Comparison of ENCODE assay signal across 8 mouse cellular contexts in the genomic region with DNA sequence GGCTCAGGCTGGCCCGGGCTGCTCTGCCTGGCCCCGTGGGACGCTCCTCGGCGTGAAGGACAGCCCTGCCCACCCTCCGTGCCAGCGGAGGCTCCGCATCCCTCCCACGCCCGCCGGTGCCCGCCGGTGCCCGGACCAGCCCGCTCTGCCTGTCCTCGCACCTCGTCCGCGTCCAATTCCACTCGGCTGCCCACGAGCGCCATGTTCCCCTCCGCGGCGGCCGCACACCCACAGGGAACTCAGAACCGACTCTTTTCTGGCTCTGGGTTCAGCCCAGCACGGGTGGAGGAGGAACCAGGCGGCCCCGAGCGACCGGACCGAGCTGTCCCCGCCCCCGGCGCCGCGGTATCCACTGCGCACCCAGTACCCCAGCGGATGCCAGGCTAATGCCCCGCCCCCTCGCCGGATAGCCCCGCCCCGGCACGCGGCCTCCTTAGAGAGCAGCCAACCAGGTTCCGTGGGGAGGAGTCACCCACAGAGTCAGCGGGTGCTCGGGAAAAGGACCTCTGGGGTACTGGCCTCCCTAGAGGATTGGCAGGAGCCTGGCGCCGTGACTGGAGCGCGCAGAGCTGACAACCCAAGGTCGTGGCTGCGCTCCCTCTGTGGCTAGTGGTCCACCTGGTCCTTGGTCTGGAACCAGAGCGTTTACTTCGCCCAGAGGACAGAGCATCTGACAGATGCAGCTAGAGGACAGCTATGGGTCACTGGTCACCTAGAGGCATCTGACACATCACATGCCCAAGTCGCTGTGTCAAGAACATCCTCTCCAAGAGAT. TPM values are rescaled to one million over a fixed set of nuclear protein-coding genes. Genes with fewer than 3 reads are reported as not detected.
DNase-seq lines count a peak whose midpoint lies in the region; ATAC-seq and TF ChIP-seq lines count a peak whose summit lies in the region.

Gene Ttc39b, minus strand, starts transcription at position 346 of the 775 bp plus-strand sequence.

- peaks cover 3% of the 10 kb centered on the region; the same call in 1 of the 2 replicates for H3K79me2 ChIP-seq in heart, adult 2 months (replicated peaks; ENCODE audit: control insufficient read depth, insufficient read depth, low read length)

- H3K27me3 ChIP-seq in embryonic facial prominence, embryonic 13.5 days = peaks cover 7% of the 10 kb centered on the region; the same call in 1 of the 2 replicates
- H3K27me3 ChIP-seq in heart, adult 2 months (ENCODE audit: control insufficient read depth, insufficient read depth, low read length) = no peaks in the 10 kb centered on the region
- H3K27me3 ChIP-seq in limb, embryonic 13.5 days = peaks cover 16% of the 10 kb centered on the region
- no peaks in the 10 kb centered on the region; the same call in 1 of the 2 replicates for H3K27me3 ChIP-seq in midbrain, embryonic 15.5 days (replicated peaks)

- no peak for TF ChIP-seq CTCF in heart, adult 2 months (IDR thresholded peaks at IDR 0.05)

- 0 out of 2 replicates have a peak, but pooled peaks have one; percentile 48 for TF ChIP-seq EP300 in heart, adult 2 months (IDR thresholded peaks at IDR 0.05; ENCODE audit: insufficient read depth, low read depth, low read length)

- DNase-seq in 3T3-L1 (ENCODE audit: low read depth, low spot score) = peak; percentile 94
- peak; percentile 97 to 98 for DNase-seq in adrenal gland, postnatal 4 days (ENCODE audit: low spot score in 2 of 2)
- DNase-seq in heart, adult 2 months = peak; percentile 99
- peak; percentile 99 to 100 for DNase-seq in kidney, adult 8-10 months
- DNase-seq in spleen, adult 18-20 months = peak; percentile 99 to 100

- H3K36me3 ChIP-seq in embryonic facial prominence, embryonic 13.5 days = no peaks in the 10 kb centered on the region
- peaks cover 5% of the 10 kb centered on the region for H3K36me3 ChIP-seq in heart, adult 2 months (ENCODE audit: control insufficient read depth, insufficient read depth, low read length)
- no peaks in the 10 kb centered on the region for H3K36me3 ChIP-seq in limb, embryonic 13.5 days
- H3K36me3 ChIP-seq in midbrain, embryonic 15.5 days (replicated peaks) = no peaks in the 10 kb centered on the region

- peak; percentile 33; the same call in 1 of the 2 replicates for TF ChIP-seq POLR2A in heart, adult 2 months (IDR thresholded peaks at IDR 0.05; ENCODE audit: insufficient read depth, low read depth, low read length)

- H3K9ac ChIP-seq in embryonic facial prominence, embryonic 13.5 days = peak within 1 kb of the TSS; percentile 79
- H3K9ac ChIP-seq in heart, adult 2 months (ENCODE audit: low read depth, low read length) = peak within 1 kb of the TSS; percentile 76
- peak within 1 kb of the TSS; percentile 74 for H3K9ac ChIP-seq in limb, embryonic 13.5 days
- peak within 1 kb of the TSS; percentile 44 for H3K9ac ChIP-seq in midbrain, embryonic 15.5 days

- peak within 1 kb of the TSS; percentile 92 for H3K4me2 ChIP-seq in embryonic facial prominence, embryonic 13.5 days
- peak within 1 kb of the TSS; percentile 96 for H3K4me2 ChIP-seq in limb, embryonic 13.5 days (replicated peaks)
- H3K4me2 ChIP-seq in midbrain, embryonic 15.5 days = peak within 1 kb of the TSS; percentile 96

- H3K4me1 ChIP-seq in embryonic facial prominence, embryonic 13.5 days = peaks cover 12% of the 10 kb centered on the region
- peaks cover 4% of the 10 kb centered on the region for H3K4me1 ChIP-seq in heart, adult 2 months (ENCODE audit: control insufficient read depth, insufficient read depth, low read length)
- peaks cover 21% of the 10 kb centered on the region for H3K4me1 ChIP-seq in limb, embryonic 13.5 days
- peaks cover 12% of the 10 kb centered on the region; the same call in 1 of the 2 replicates for H3K4me1 ChIP-seq in midbrain, embryonic 15.5 days

- H3K9me3 ChIP-seq in embryonic facial prominence, embryonic 13.5 days = no peaks in the 10 kb centered on the region
- no peaks in the 10 kb centered on the region for H3K9me3 ChIP-seq in limb, embryonic 13.5 days
- H3K9me3 ChIP-seq in midbrain, embryonic 15.5 days = no peaks in the 10 kb centered on the region

- peak within 1 kb of the TSS; percentile 77 for H3K4me3 ChIP-seq in embryonic facial prominence, embryonic 13.5 days
- H3K4me3 ChIP-seq in heart, adult 2 months = peak within 1 kb of the TSS; percentile 82
- peak within 1 kb of the TSS; percentile 74 for H3K4me3 ChIP-seq in limb, embryonic 13.5 days
- H3K4me3 ChIP-seq in midbrain, embryonic 15.5 days = peak within 1 kb of the TSS; percentile 74

- WGBS in embryonic facial prominence, embryonic 13.5 days = 0% methylated on average over 59 of the region's 59 CpGs
- WGBS in heart, adult 2 months = under 1% methylated on average over 58 of the region's 59 CpGs
- WGBS in limb, embryonic 13.5 days = under 1% methylated on average over 57 of the region's 59 CpGs
- under 1% methylated on average over 54 of the region's 59 CpGs for WGBS in midbrain, embryonic 15.5 days

- H3K27ac ChIP-seq in embryonic facial prominence, embryonic 13.5 days = peak within 1 kb of the TSS; percentile 62
- peak within 1 kb of the TSS; percentile 87 for H3K27ac ChIP-seq in heart, adult 2 months
- peak within 1 kb of the TSS; percentile 44; the same call in 1 of the 2 replicates for H3K27ac ChIP-seq in limb, embryonic 13.5 days
- no peak within 1 kb of the TSS for H3K27ac ChIP-seq in midbrain, embryonic 15.5 days

- intact Hi-C loops in heart, adult 2 months (cut with DNase I) = loop anchor here (1.0 to 5.0 kb wide), 4 partner anchors 21 to 93 kb away; partner anchors contain the start of gene Snapc3

- ATAC-seq in embryonic facial prominence, embryonic 13.5 days (ENCODE audit: insufficient number of reproducible peaks, insufficient read depth, low FRiP score, low TSS enrichment, low read depth) = peak; percentile 97
- peak; percentile 95 for ATAC-seq in limb, embryonic 13.5 days (ENCODE audit: low FRiP score, low read depth)
- ATAC-seq in midbrain, embryonic 15.5 days (replicated peaks) = peak; percentile 99

RNA-seq across cellular contexts. Expression of gene Ttc39b, which starts in this region (rescaled TPM):
- total RNA-seq in adrenal gland, postnatal 4 days (2021) = 10 to 100 TPM; 16.7 to 22.3 TPM
- polyA plus RNA-seq in embryonic facial prominence, embryonic 13.5 days (2015; fragmentation: Nextera tagmentation; extraction: Ambion mirVana) = 3.5 and 3.9 TPM in 2 replicates
- total RNA-seq in heart, adult 2 months (2021) = 10 to 100 TPM; 16.2 to 21.9 TPM
- polyA plus RNA-seq in heart, adult 2 months (2012; rRNA removed) = 3.8 and 7.4 TPM in 2 replicates
- 1.7 and 1.9 TPM in 2 replicates for polyA plus RNA-seq in limb, embryonic 13.5 days (2015; fragmentation: Nextera tagmentation; extraction: Ambion mirVana)
- polyA plus RNA-seq in midbrain, embryonic 15.5 days (2015; fragmentation: Nextera tagmentation; extraction: Ambion mirVana) = 5.6 and 6.0 TPM in 2 replicates
